Mouse (Mus musculus) adrenal gland, postnatal 4 days (tissue): ENCODE measurements around the gene Dach1. TPM values are rescaled to one million over a fixed set of nuclear protein-coding genes. Genes with fewer than 3 reads are reported as not detected.

Source experiments
- DNase-seq, 2 experiments: peaks; one replicate each; pipeline ENCODE4 v3.0.0; 2021 to 2022; ENCODE audit warnings: low spot score in 2 of 2, mixed read lengths in 2 of 2
- long read RNA-seq, 2 experiments: library from polyadenylated mRNA; stranded (forward); transcript quantifications; one replicate each; pipeline ENCODE4 v2.0.0; 2021
- total RNA-seq, 2 experiments: library from RNA; stranded (reverse); gene quantifications; 2 replicates each; pipeline ENCODE4 v1.2.3; 2021

The Dach1 gene
- 10 to 100 TPM; 10.9 to 22.0 TPM for total RNA-seq
- long read RNA-seq, experiment 1, result 0 reads
- long read RNA-seq, experiment 2, full-length matches to known transcripts, result 4 of 13 reads
- long read RNA-seq, experiment 2, partial matches to known transcripts, result 4 of 13 reads
- long read RNA-seq, experiment 2, other reads (novel, unspliced or antisense), result 5 of 13 reads

- DNase-seq, result peak; percentile 4 to 8
Measured at GRCm38 (mm10) chr14:98169421-98170076, at the start of gene Dach1. Gene Dach1, minus strand, starts transcription at chr14:98169765.

- DNase-seq, result no peak
Measured at GRCm38 (mm10) chr14:98200089-98200488, 30.5 kb upstream of the Dach1 start.

GRCm38 (mm10) chr14:98181545-98181944 is 12.0 kb upstream of the Dach1 start:
- DNase-seq, result no peak

GRCm38 (mm10) chr14:98173831-98174230 is 4.3 kb upstream of the Dach1 start:
- no peak for DNase-seq

- DNase-seq, result no peak
Measured at GRCm38 (mm10) chr14:98172394-98172905, 2.9 kb upstream of the Dach1 start.

GRCm38 (mm10) chr14:98171861-98172260 is 2.3 kb upstream of the Dach1 start:
- no peak for DNase-seq

GRCm38 (mm10) chr14:98168908-98169401 is 610 bp downstream of the Dach1 start:
- DNase-seq, result peak; percentile 10 to 13

GRCm38 (mm10) chr14:98168039-98168907 is 1.3 kb downstream of the Dach1 start:
- DNase-seq, result peak; percentile 7 to 11

- peak; percentile 13 to 35 for DNase-seq
Measured at GRCm38 (mm10) chr14:98167186-98168038, 2.2 kb downstream of the Dach1 start.

- DNase-seq, result no peak
Measured at GRCm38 (mm10) chr14:98166318-98166976, 3.1 kb downstream of the Dach1 start.

GRCm38 (mm10) chr14:98156753-98157152 is 12.8 kb downstream of the Dach1 start:
- no peak for DNase-seq

GRCm38 (mm10) chr14:98155725-98156392 is 13.7 kb downstream of the Dach1 start:
- no peak for DNase-seq

- DNase-seq, result no peak
Measured at GRCm38 (mm10) chr14:98154832-98155422, 14.6 kb downstream of the Dach1 start.

- DNase-seq, result no peak
Measured at GRCm38 (mm10) chr14:98141758-98142157, 27.8 kb downstream of the Dach1 start.

- DNase-seq, result no peak
Measured at GRCm38 (mm10) chr14:98138873-98139665, 30.5 kb downstream of the Dach1 start.

GRCm38 (mm10) chr14:98134546-98134945 is 35.0 kb downstream of the Dach1 start:
- no peak for DNase-seq

GRCm38 (mm10) chr14:98123032-98123431 is 46.5 kb downstream of the Dach1 start:
- DNase-seq, result no peak

- DNase-seq, result no peak
Measured at GRCm38 (mm10) chr14:98116627-98117026, 52.9 kb downstream of the Dach1 start.
